Mouse (Mus musculus): ENCODE results near the gene Arhgap30.

- TF ChIP-seq CTCF (conservative IDR thresholded peaks at IDR 0.05 in 1 of 2, IDR thresholded peaks at IDR 0.05 in 1 of 2; ENCODE audit: low read depth in 2 of 2, low read length in 2 of 2) (no peak), EP300 (IDR thresholded peaks at IDR 0.05; ENCODE audit: low read length) (no peak), TBP (conservative IDR thresholded peaks at IDR 0.05; ENCODE audit: low read depth, low read length) (no peak), SMC3 (IDR thresholded peaks at IDR 0.05; ENCODE audit: low read depth, low read length) (no peak), ETS1 (conservative IDR thresholded peaks at IDR 0.05; ENCODE audit: low read depth, low read length) (no peak), POLR2A (IDR thresholded peaks at IDR 0.05; ENCODE audit: low read depth, low read length) (no peak), MAX (IDR thresholded peaks at IDR 0.05; ENCODE audit: low read length) (no peak)
Measured at GRCm38 (mm10) chr1:171457568-171457967, 68.8 kb downstream of the Arhgap30 start.

Measured in CH12.LX (cell line).